Mouse (Mus musculus) kidney, adult 2 months (tissue): Measurements from ENCODE around the gene Mecom. TPM values are rescaled to one million over a fixed set of nuclear protein-coding genes. Genes with fewer than 3 reads are reported as not detected.

Experiments
- DNase-seq: peaks from one replicate; pipeline ENCODE4 v3.0.0; 2021
- H3K27ac ChIP-seq: fragments of 200-500 bp; 2 replicates; pipeline ENCODE4 v1.5.1; 2012; ENCODE audit warnings: low read depth, low read length, control low read depth, inconsistent platforms; ENCODE audit not compliant: insufficient read depth
- H3K27me3 ChIP-seq: fragments of 200-500 bp; replicated peaks from 2 replicates; pipeline ENCODE4 v1.6.1; 2012; ENCODE audit warnings: mild to moderate bottlenecking, moderate library complexity, low read length, inconsistent platforms; ENCODE audit not compliant: control insufficient read depth, insufficient read depth
- H3K36me3 ChIP-seq: fragments of 200-500 bp; 2 replicates; pipeline ENCODE4 v1.6.1; 2012; ENCODE audit warnings: mild to moderate bottlenecking, moderate library complexity, low read length, inconsistent platforms; ENCODE audit not compliant: control insufficient read depth, insufficient read depth
- H3K4me1 ChIP-seq: fragments of 200-500 bp; 2 replicates; pipeline ENCODE4 v1.6.1; 2011; ENCODE audit warnings: low read length; ENCODE audit not compliant: control insufficient read depth, insufficient read depth
- H3K4me3 ChIP-seq: fragments of 200-500 bp; 2 replicates; pipeline ENCODE4 v1.5.1; 2011; ENCODE audit warnings: mild to moderate bottlenecking, low read depth, low read length, control low read depth; ENCODE audit not compliant: insufficient read depth
- CTCF ChIP-seq: fragments of 200-500 bp; conservative IDR thresholded peaks from 2 replicates; pipeline ENCODE4 v1.5.1; 2011; ENCODE audit warnings: low read depth, mild to moderate bottlenecking, control low read depth, low read length, moderate library complexity, mixed read lengths; ENCODE audit not compliant: insufficient read depth, insufficient read length
- POLR2A ChIP-seq: fragments of 200-500 bp; IDR thresholded peaks from one replicate; pipeline ENCODE4 v1.6.1; 2011; ENCODE audit warnings: low read depth, low read length, control low read depth
- WGBS: fragments of 180-500 bp; shearing (Covaris S2); methylation state at CpG from one replicate; pipeline ENCODE4 v1.1.7; 2018; 5-methylcytosine and 5-hydroxymethylcytosine counted together
- polyA plus RNA-seq: library from polyadenylated mRNA; depleted of rRNA; stranded (reverse); fragments of >200 nt; gene quantifications from 2 replicates; pipeline ENCODE4 v1.2.3, GENCODE M21; 2012

The Mecom gene
- polyA plus RNA-seq, 1 experiment, result 12.9 TPM

DNA sequence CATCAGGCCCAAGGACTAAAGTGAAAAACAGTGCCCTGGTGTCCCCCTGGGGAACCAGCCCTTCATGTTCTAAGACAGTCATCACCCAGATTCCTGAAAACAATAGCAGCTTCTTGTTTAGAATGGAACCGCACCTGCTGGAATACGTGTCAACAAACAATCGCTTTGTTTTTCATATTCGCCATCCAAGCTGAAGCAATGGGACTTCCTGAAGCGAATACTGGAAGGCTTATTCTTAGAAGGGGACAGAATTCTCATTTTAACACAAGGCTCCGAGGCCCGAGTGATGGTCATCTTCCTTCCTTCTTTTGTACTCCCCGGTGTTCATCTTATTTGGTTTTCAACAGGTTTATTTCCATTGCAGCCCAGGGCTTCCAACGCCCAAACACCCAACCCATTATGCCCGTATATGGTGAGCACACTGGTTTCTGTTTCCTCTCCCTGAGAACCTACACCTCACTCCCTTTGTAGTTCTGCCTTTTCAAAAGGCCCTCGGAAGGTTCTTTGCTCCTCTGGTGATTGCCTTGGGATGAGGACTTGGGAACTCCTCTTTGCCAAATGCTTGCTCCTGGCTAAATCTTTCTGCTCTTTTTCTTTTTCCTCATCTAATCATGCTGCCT, 81.7 kb downstream of the Mecom start:
- H3K27me3 ChIP-seq, result peaks cover 1% of the 10 kb centered on the region; the same call in 1 of the 2 replicates
- DNase-seq, result no peak
- no peak overlapping the region; the same call in 1 of the 2 replicates for H3K27ac ChIP-seq
- no peaks in the 10 kb centered on the region for H3K36me3 ChIP-seq
- 74% methylated on average over 11 of the region's 11 CpGs for WGBS
- H3K4me1 ChIP-seq, result no peaks in the 10 kb centered on the region; the same call in 1 of the 2 replicates
- TF ChIP-seq CTCF (no peak), POLR2A (no peak)
- H3K4me3 ChIP-seq, result no peak overlapping the region

DNA sequence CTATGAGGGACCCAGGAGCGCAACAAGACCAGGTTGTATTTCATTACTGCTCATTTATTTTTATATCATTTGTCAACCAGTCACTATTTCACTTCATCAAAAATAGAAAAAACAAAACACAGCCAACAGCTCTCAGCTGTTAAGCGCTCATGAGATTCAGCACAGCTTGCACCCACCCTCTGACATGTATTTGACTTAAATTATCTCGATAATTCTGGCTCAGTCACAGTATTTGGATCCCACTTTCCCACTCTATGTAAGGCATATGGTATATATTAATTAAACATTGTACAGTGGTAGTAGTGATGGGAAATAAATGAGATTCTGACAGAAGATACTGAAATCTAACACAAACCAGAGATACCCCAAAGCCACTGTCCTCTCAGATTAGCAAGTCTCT, 83.3 kb downstream of the Mecom start:
- H3K27ac ChIP-seq, result no peak overlapping the region
- TF ChIP-seq POLR2A, result no peak
- DNase-seq, result no peak
- no peak overlapping the region for H3K4me3 ChIP-seq
- WGBS, result 89% methylated on average over 3 of the region's 3 CpGs
- H3K36me3 ChIP-seq, result no peaks in the 10 kb centered on the region
- peaks cover 1% of the 10 kb centered on the region; the same call in 1 of the 2 replicates for H3K27me3 ChIP-seq
- H3K4me1 ChIP-seq, result no peaks in the 10 kb centered on the region

DNA sequence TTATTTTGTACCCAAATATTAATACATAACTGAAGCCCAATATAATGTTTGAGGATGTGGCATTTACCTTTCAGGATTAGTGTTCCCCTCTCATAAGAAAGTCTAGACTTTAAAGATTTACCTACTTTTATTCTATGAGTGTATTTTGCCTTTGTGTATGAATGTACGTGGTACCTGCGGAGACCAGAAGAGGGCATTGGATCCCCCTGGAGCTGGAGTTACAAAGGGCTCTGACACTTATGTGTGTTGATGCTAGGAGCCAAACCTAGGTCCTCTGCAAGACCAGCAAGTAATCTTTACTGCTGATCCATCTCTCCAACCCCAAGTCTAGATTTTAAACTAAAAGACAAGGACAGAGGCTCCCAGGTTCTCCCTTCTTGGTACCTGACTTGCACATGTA, 86.0 kb downstream of the Mecom start:
- H3K27me3 ChIP-seq, result peaks cover 1% of the 10 kb centered on the region; the same call in 1 of the 2 replicates
- no peak for DNase-seq
- H3K27ac ChIP-seq, result no peak overlapping the region
- no peak for TF ChIP-seq POLR2A
- no peak for TF ChIP-seq CTCF
- H3K4me1 ChIP-seq, result no peaks in the 10 kb centered on the region
- H3K36me3 ChIP-seq, result no peaks in the 10 kb centered on the region
- WGBS, result 98% methylated on average over 2 of the region's 2 CpGs
- no peak overlapping the region for H3K4me3 ChIP-seq

DNA sequence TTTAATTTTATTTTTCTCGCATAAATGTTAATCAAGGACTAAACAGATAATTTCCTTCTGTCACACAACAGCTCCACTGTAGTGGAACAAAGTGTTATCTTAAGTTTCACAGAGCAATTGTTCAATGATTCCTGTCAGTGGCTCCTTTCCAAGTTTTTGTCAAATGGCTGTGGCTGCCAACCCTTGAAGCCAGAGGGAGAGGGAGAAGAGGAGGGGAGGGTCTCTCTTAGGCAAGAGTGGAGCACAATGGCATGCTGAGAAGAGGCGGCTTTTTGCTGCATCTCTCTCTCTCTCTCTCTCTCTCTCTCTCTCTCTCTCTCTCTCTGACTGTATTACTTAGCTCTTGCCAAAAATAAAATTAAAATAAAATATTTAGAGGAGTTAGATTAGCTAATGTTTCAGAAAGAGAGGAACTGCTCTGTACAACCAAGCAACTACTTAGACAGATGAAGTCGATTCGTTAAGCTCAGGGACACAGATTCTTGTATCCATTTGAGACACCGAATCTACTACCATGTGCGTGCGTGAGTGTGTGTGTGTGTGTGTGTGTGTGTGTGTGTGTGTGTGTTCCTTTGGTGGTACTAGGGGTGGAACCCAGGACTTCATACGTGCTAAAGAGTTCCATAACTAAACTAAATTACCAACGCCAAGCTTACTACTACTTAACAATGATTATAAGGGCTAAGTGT, 86.8 kb downstream of the Mecom start:
- WGBS, result 81% methylated on average over 9 of the region's 9 CpGs
- DNase-seq, result no peak
- TF ChIP-seq POLR2A (no peak), CTCF (no peak)
- Histone ChIP-seq H3K36me3 (no peaks in the 10 kb centered on the region), H3K27me3 (peaks cover 1% of the 10 kb centered on the region; the same call in 1 of the 2 replicates), H3K27ac (no peak overlapping the region), H3K4me1 (no peaks in the 10 kb centered on the region), H3K4me3 (no peak overlapping the region)

DNA sequence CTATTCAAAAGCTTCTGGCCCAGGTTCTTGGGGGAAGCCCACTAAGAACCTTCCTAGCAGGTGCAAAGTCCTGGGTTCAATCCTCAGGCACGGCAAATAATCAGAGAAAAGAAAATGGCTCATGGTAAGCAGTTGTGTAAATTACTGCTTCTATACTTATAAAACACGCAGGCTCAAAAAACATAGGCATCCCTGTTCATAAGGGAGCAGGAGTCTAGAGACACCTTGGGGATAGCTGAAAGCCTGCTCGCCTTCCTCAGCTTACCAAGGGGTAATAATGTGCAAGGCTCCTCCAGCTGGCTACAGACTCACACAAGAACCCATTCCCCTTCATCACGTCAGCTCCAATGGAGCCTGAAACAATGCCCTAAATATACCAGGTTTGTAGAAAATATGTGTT, 88.2 kb downstream of the Mecom start:
- TF ChIP-seq POLR2A, result no peak
- TF ChIP-seq CTCF, result no peak
- Histone ChIP-seq H3K4me1 (no peaks in the 10 kb centered on the region), H3K36me3 (no peaks in the 10 kb centered on the region), H3K4me3 (no peak overlapping the region), H3K27ac (no peak overlapping the region), H3K27me3 (peaks cover 1% of the 10 kb centered on the region; the same call in 1 of the 2 replicates)
- WGBS, result 92% methylated on average over 4 of the region's 4 CpGs
- DNase-seq, result no peak

DNA sequence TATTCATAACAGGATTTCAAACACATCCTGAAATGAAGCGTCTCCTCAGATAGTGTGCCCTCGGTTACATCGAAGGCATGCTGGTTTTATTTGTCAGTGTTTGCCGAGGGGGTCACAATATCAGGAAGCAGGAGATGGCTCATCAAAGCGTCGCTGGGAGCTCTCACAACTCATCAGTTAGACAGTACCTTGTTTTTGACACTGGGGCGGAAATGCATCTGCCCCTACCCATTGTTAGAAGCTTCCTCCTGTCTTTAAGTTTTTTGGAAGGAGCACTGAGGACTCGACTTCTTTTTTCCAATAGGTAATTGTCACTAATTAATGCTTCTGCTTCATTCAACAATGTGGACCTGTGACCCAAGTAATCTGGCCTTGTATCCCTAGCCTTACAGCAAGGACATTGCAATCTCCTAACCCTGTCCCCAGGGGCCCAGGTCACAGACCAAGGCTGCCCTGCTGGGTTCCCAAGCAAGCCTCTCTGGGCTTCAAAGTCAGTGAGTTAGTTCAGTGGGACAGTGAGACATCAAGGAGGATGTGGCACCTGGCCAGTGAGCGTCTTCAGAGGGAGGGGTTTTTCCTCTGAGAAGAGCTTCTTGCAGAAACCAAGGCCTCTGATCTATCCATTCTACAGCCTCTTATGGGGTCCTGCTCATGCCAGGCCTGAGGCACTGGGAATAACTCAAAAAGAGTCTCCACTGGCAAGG, 89.7 kb downstream of the Mecom start:
- WGBS, result 70% methylated on average over 9 of the region's 9 CpGs
- H3K4me3 ChIP-seq, result no peak overlapping the region
- no peak overlapping the region for H3K27ac ChIP-seq
- no peaks in the 10 kb centered on the region for H3K36me3 ChIP-seq
- peak; percentile 46 for DNase-seq
- TF ChIP-seq CTCF, result no peak
- no peak for TF ChIP-seq POLR2A
- 0 out of 2 replicates have a peak, but pooled peaks cover 1% of the 10 kb centered on the region for H3K27me3 ChIP-seq
- H3K4me1 ChIP-seq, result no peaks in the 10 kb centered on the region

DNA sequence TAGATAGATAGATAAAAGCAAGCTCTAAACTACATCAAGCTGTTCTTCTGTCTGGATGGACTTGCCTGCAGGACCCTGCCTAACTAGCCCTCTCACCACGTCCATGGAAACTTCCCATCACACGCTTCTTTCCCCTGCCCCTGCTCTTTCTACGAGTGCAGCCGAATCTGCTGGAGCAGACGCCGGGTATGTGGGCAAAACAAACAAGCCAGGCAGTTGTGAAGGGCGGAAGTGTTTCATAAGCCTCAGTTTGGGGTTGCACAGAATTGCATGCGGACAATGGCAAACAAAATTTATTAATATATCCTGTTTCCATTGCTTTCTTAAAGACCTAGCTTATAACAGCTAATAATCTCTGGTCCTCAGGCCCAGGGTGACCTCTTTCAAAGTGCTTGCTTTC, 91.9 kb downstream of the Mecom start:
- H3K27me3 ChIP-seq, result no peaks in the 10 kb centered on the region
- WGBS, result 75% methylated on average over 8 of the region's 8 CpGs
- no peak overlapping the region for H3K27ac ChIP-seq
- TF ChIP-seq POLR2A (no peak), CTCF (no peak)
- no peak for DNase-seq
- H3K36me3 ChIP-seq, result no peaks in the 10 kb centered on the region
- H3K4me3 ChIP-seq, result no peak overlapping the region
- H3K4me1 ChIP-seq, result no peaks in the 10 kb centered on the region
